Mouse (Mus musculus) MEL (cell line): ENCODE results near the gene Stk10. TPM values are rescaled to one million over a fixed set of nuclear protein-coding genes. Genes with fewer than 3 reads are reported as not detected.

Source experiments
- DNase-seq: peaks from one replicate; pipeline ENCODE4 v3.0.0; 2011; ENCODE audit warnings: low read depth, low spot score
- H3K27ac ChIP-seq: 2 replicates; pipeline ENCODE4 v1.5.1; 2012; ENCODE audit warnings: low read depth, mild to moderate bottlenecking, control low read depth, low read length, moderate library complexity; ENCODE audit not compliant: control insufficient read depth
- H3K27me3 ChIP-seq, 2 experiments: fragments of 150-350 bp in 1 of 2; sonication (generic) in 1 of 2; 2 replicates each; pipeline ENCODE4 v1.6.1; 2012; ENCODE audit warnings: low read length in 2 of 2, mild to moderate bottlenecking in 2 of 2, improper control_type of control experiment in 1 of 2, moderate library complexity in 1 of 2; ENCODE audit not compliant: insufficient read depth in 2 of 2, control insufficient read depth in 1 of 2
- H3K36me3 ChIP-seq, 2 experiments: 2 replicates each; pipeline ENCODE4 v1.6.1; 2012 to 2014; ENCODE audit warnings: low read length in 2 of 2, improper control_type of control experiment in 1 of 2, inconsistent platforms in 1 of 2, mild to moderate bottlenecking in 1 of 2; ENCODE audit not compliant: insufficient read depth in 2 of 2, control insufficient read depth in 1 of 2
- H3K4me1 ChIP-seq, 2 experiments: fragments of 150-350 bp in 1 of 2; sonication (generic) in 1 of 2; 2 replicates each; pipeline ENCODE4 v1.6.1; 2012; ENCODE audit warnings: low read length in 2 of 2, improper control_type of control experiment in 1 of 2, mild to moderate bottlenecking in 1 of 2; ENCODE audit not compliant: insufficient read depth in 2 of 2, control insufficient read depth in 1 of 2
- H3K4me3 ChIP-seq, 2 experiments: fragments of 150-350 bp in 1 of 2; sonication (generic) in 1 of 2; 2 replicates each; pipeline ENCODE4 v1.5.1; 2012; ENCODE audit warnings: low read depth in 2 of 2, low read length in 2 of 2, mild to moderate bottlenecking in 2 of 2, moderate library complexity in 2 of 2, control low read depth in 1 of 2, improper control_type of control experiment in 1 of 2; ENCODE audit not compliant: control insufficient read depth in 1 of 2, insufficient read depth in 1 of 2
- H3K79me2 ChIP-seq: 2 replicates; pipeline ENCODE4 v1.6.1; 2012; ENCODE audit warnings: mild to moderate bottlenecking, low read length, moderate library complexity; ENCODE audit not compliant: control insufficient read depth, poor library complexity, insufficient read depth
- H3K9ac ChIP-seq: 2 replicates; pipeline ENCODE4 v1.6.1; 2012; ENCODE audit warnings: low read depth, mild to moderate bottlenecking, control low read depth, low read length, moderate library complexity; ENCODE audit not compliant: control insufficient read depth, poor library complexity, severe bottlenecking
- H3K9me3 ChIP-seq: fragments of 150-350 bp; sonication (generic); replicated peaks from 2 replicates; pipeline ENCODE4 v1.6.1; 2012; ENCODE audit warnings: mild to moderate bottlenecking, low read length, improper control_type of control experiment, moderate library complexity; ENCODE audit not compliant: insufficient read depth
- CTCF ChIP-seq, 3 experiments: IDR thresholded peaks in 2 of 3; conservative IDR thresholded peaks in 1 of 3; 2 replicates each; pipeline ENCODE4 v1.5.1; 2011 to 2012; ENCODE audit warnings: low read length in 3 of 3, low read depth in 2 of 3, mild to moderate bottlenecking in 2 of 3, improper control_type of control experiment in 1 of 3, inconsistent platforms in 1 of 3, mixed read lengths in 1 of 3, moderate library complexity in 1 of 3; ENCODE audit not compliant: control insufficient read depth in 1 of 3, insufficient read depth in 1 of 3, poor library complexity in 1 of 3, severe bottlenecking in 1 of 3
- E2F4 ChIP-seq: IDR thresholded peaks from 2 replicates; pipeline ENCODE4 v1.6.1; 2011; ENCODE audit warnings: low read depth, low read length, improper control_type of control experiment, borderline replicate concordance
- ELF1 ChIP-seq: IDR thresholded peaks from 2 replicates; pipeline ENCODE4 v1.6.1; 2014; ENCODE audit warnings: low read depth, mild to moderate bottlenecking, inconsistent platforms, low read length, improper control_type of control experiment, moderate library complexity
- MXI1 ChIP-seq: IDR thresholded peaks from 2 replicates; pipeline ENCODE4 v1.6.1; 2011; ENCODE audit warnings: mild to moderate bottlenecking, low read depth, low read length, improper control_type of control experiment
- MYB ChIP-seq: IDR thresholded peaks from 2 replicates; pipeline ENCODE4 v1.6.1; 2011; ENCODE audit warnings: mild to moderate bottlenecking, low read depth, low read length, improper control_type of control experiment
- NRF1 ChIP-seq: IDR thresholded peaks from 2 replicates; pipeline ENCODE4 v1.6.1; 2014; ENCODE audit warnings: low read depth, mild to moderate bottlenecking, inconsistent platforms, low read length, improper control_type of control experiment, moderate library complexity; ENCODE audit not compliant: poor library complexity, insufficient read depth, severe bottlenecking
- POLR2A ChIP-seq, 2 experiments: IDR thresholded peaks; 2 replicates each; pipeline ENCODE4 v1.6.1; 2011 to 2012; ENCODE audit warnings: low read length in 2 of 2, mild to moderate bottlenecking in 2 of 2, control low read depth in 1 of 2, improper control_type of control experiment in 1 of 2, low read depth in 1 of 2, moderate library complexity in 1 of 2; ENCODE audit not compliant: control insufficient read depth in 1 of 2, insufficient read depth in 1 of 2, poor library complexity in 1 of 2
- RAD21 ChIP-seq: IDR thresholded peaks from 2 replicates; pipeline ENCODE4 v1.6.1; 2011; ENCODE audit warnings: mild to moderate bottlenecking, low read depth, low read length, improper control_type of control experiment
- RCOR1 ChIP-seq: IDR thresholded peaks from 2 replicates; pipeline ENCODE4 v1.6.1; 2012; ENCODE audit warnings: low read depth, mild to moderate bottlenecking, inconsistent platforms, low read length, improper control_type of control experiment
- SIN3A ChIP-seq: IDR thresholded peaks from 2 replicates; pipeline ENCODE4 v1.6.1; 2012; ENCODE audit warnings: low read length, improper control_type of control experiment, inconsistent platforms
- SMC3 ChIP-seq: IDR thresholded peaks from 2 replicates; pipeline ENCODE4 v1.6.1; 2011; ENCODE audit warnings: low read depth, low read length, improper control_type of control experiment
- USF1 ChIP-seq: IDR thresholded peaks from 2 replicates; pipeline ENCODE4 v1.6.1; 2014; ENCODE audit warnings: low read depth, mild to moderate bottlenecking, inconsistent platforms, low read length, improper control_type of control experiment, moderate library complexity
- polyA plus RNA-seq, 2 experiments: library from polyadenylated mRNA; stranded (reverse) in 1 of 2; unstranded in 1 of 2; fragments of >175 nt in 1 of 2; fragments of >200 nt in 1 of 2; gene quantifications; 2 replicates each; pipeline versions ENCODE4 v1.2.1 to v1.2.4; 2012; ENCODE audit warnings: low replicate concordance in 2 of 2, low read depth in 1 of 2; ENCODE audit not compliant: insufficient read length in 2 of 2, insufficient read depth in 1 of 2, missing spikeins in 1 of 2
- total RNA-seq: library from RNA; depleted of rRNA; stranded (reverse); fragments of 300-350 nt; gene quantifications from 2 replicates; pipeline ENCODE4 v1.2.3, GENCODE M21; 2012

Gene Stk10
- total and polyA plus RNA-seq, 3 experiments, result 10.8 to 14.4 TPM; not detected in 1

DNA sequence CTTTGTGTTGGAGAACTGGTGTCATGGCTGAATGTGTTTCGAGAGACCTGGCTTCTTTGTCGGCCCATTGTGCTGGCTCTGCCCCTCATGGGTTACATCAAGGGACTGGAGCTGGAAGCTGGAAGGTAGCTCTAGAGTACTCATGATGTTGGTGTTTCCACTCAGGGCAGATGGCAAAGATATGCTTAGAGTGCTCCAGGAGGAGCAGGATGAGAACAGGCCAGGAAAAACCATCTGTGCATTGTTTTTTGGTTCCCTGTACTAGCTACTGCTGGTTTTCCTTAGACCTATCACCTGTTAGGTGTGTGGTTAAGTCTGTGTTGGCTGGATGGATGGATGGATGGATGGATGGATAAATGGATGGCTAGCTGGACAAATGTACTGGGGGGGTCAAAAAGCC, 40.6 kb downstream of the Stk10 start:
- Histone ChIP-seq H3K27ac (no peak overlapping the region), H3K79me2 (no peaks in the 10 kb centered on the region), H3K4me1 (no peaks in the 10 kb centered on the region), H3K9ac (no peak overlapping the region), H3K9me3 (no peaks in the 10 kb centered on the region), H3K27me3 (no peaks in the 10 kb centered on the region), H3K36me3 (no peaks in the 10 kb centered on the region), H3K4me3 (no peak overlapping the region)
- no peak for DNase-seq
- no peak for TF ChIP-seq E2F4
- no peak for TF ChIP-seq MXI1
- no peak for TF ChIP-seq MYB
- no peak for TF ChIP-seq RCOR1

DNA sequence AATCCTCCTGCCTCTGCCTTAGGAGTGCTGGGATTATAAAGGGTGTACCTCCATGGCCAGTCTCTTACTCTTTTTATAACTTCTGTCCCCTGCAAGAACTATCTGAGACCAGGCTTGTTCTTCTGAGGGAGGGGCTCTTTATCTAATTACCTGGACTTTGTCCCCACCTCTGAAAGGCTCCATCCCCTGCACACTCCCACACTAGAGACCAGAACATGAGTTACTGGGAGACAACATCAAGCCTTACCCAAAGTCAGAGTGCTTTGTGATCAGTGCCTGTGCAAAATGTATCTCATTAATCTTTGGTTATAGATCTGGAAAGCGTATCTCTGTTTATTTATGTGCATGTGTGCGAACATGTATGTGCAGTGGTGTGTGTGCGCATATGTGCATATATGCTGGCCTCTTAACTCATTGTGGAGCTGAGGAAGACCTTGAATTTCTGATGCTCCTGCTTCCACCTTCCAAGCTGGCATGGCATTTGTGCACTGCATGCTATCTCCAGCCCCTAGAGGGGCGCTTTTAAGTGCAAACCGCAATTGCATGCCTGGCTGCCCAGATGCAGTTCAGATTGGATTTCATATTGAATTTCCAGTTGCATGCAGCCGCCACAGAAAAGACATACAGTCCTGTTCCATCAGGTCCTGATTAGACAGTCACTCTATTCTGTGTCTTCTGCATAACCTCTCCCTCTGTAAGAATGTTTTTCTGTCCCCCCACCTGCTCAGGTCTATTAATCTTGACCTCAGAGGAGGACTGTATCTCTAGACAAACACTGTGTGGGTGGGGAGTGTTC, 43.1 kb downstream of the Stk10 start:
- peaks cover 0 to 5% of the 10 kb centered on the region in 2 experiments; a peak in 1 of 4 replicates for H3K4me1 ChIP-seq
- no peaks in the 10 kb centered on the region for H3K9me3 ChIP-seq
- H3K27ac ChIP-seq, result no peak overlapping the region
- H3K27me3 ChIP-seq, result no peaks in the 10 kb centered on the region
- peaks cover 0 to 2% of the 10 kb centered on the region in 2 experiments; a peak in 1 of 4 replicates for H3K36me3 ChIP-seq
- H3K4me3 ChIP-seq, result no peak overlapping the region
- no peak for TF ChIP-seq POLR2A (IDR thresholded peaks at IDR 0.05; ENCODE audit: control insufficient read depth in 1 of 2, insufficient read depth in 1 of 2, low read depth in 1 of 2, low read length in 2 of 2, poor library complexity in 1 of 2)
- no peak for TF ChIP-seq USF1
- TF ChIP-seq RAD21, result no peak
- DNase-seq, result no peak
- H3K79me2 ChIP-seq, result no peaks in the 10 kb centered on the region
- no peak overlapping the region for H3K9ac ChIP-seq

- H3K36me3 ChIP-seq, result peaks cover 0 to 2% of the 10 kb centered on the region in 2 experiments; a peak in 1 of 4 replicates
- H3K27ac ChIP-seq, result no peak overlapping the region
Measured at GRCm38 (mm10) chr11:32576760-32577050, 43.6 kb downstream of the Stk10 start.

More at GRCm38 (mm10) chr11:32576760-32577050, 43.6 kb downstream of the Stk10 start:
- no peak for DNase-seq
- TF ChIP-seq CTCF (IDR thresholded peaks at IDR 0.05 in 2 of 3, conservative IDR thresholded peaks at IDR 0.05 in 1 of 3; ENCODE audit: control insufficient read depth in 1 of 3, insufficient read depth in 1 of 3, low read depth in 2 of 3, low read length in 3 of 3, poor library complexity in 1 of 3, severe bottlenecking in 1 of 3) (no peak), SMC3 (no peak), SIN3A (no peak), NRF1 (no peak), ELF1 (no peak), RAD21 (no peak)
- no peaks in the 10 kb centered on the region for H3K9me3 ChIP-seq
- H3K4me3 ChIP-seq, result no peak overlapping the region
- H3K9ac ChIP-seq, result no peak overlapping the region
- peaks cover 0 to 5% of the 10 kb centered on the region in 2 experiments; a peak in 1 of 4 replicates for H3K4me1 ChIP-seq
- H3K27me3 ChIP-seq, result no peaks in the 10 kb centered on the region
- H3K79me2 ChIP-seq, result no peaks in the 10 kb centered on the region
